Mouse (Mus musculus): ENCODE results near the gene Gm44579. TPM values are rescaled to one million over a fixed set of nuclear protein-coding genes. Genes with fewer than 3 reads are reported as not detected.

The Gm44579 gene
- polyA plus RNA-seq (2014; fragmentation: Nextera tagmentation; extraction: Ambion mirVana): not detected in 2 replicates

GRCm38 (mm10) chr15:98220877-98221276 lies at the start of gene Gm44579, which contains the start of gene Olfr287:
Gene Gm44579, minus strand, starts transcription at chr15:98220977.
Gene Olfr287, minus strand, starts transcription at chr15:98221056.
- no peak within 1 kb of the TSS for H3K27ac ChIP-seq (ENCODE audit: low read depth, low read length)
- no peak within 1 kb of the TSS for H3K4me3 ChIP-seq (ENCODE audit: low read depth, low read length)
- H3K9me3 ChIP-seq (ENCODE audit: control insufficient read depth, low read length): no peaks in the 10 kb centered on the region
- no peaks in the 10 kb centered on the region for H3K36me3 ChIP-seq (ENCODE audit: control insufficient read depth, insufficient read depth, low read length)
- WGBS: 61% methylated on average over 4 of the region's 4 CpGs
- ATAC-seq (replicated peaks; ENCODE audit: low FRiP score): no peak
- no peak within 1 kb of the TSS for H3K4me2 ChIP-seq
- H3K4me1 ChIP-seq (replicated peaks; ENCODE audit: control insufficient read depth, insufficient read depth, low read length): no peaks in the 10 kb centered on the region
- DNase-seq (ENCODE audit: low spot score): no peak
- H3K9ac ChIP-seq (ENCODE audit: low read depth, low read length): no peak within 1 kb of the TSS
- no peaks in the 10 kb centered on the region for H3K27me3 ChIP-seq (replicated peaks; ENCODE audit: control insufficient read depth, insufficient read depth, low read length)

GRCm38 (mm10) chr15:98257776-98258175 lies 37.0 kb upstream of the Gm44579 start:
- no peak overlapping the region for H3K4me3 ChIP-seq (ENCODE audit: low read depth, low read length)
- no peaks in the 10 kb centered on the region for H3K27me3 ChIP-seq (replicated peaks; ENCODE audit: control insufficient read depth, insufficient read depth, low read length)
- H3K9me3 ChIP-seq (ENCODE audit: control insufficient read depth, low read length): no peaks in the 10 kb centered on the region
- H3K27ac ChIP-seq (ENCODE audit: low read depth, low read length): no peak overlapping the region
- DNase-seq (ENCODE audit: low spot score): no peak
- no peaks in the 10 kb centered on the region for H3K4me1 ChIP-seq (replicated peaks; ENCODE audit: control insufficient read depth, insufficient read depth, low read length)
- 73% methylated on average over 7 of the region's 7 CpGs for WGBS
- no peak overlapping the region for H3K9ac ChIP-seq (ENCODE audit: low read depth, low read length)
- no peaks in the 10 kb centered on the region for H3K36me3 ChIP-seq (ENCODE audit: control insufficient read depth, insufficient read depth, low read length)
- no peak overlapping the region for H3K4me2 ChIP-seq
- ATAC-seq (replicated peaks; ENCODE audit: low FRiP score): no peak

- 87% methylated on average over 8 of the region's 8 CpGs for WGBS
- Histone ChIP-seq H3K4me3 (ENCODE audit: low read depth, low read length) (no peak within 1 kb of the TSS), H3K36me3 (ENCODE audit: control insufficient read depth, insufficient read depth, low read length) (no peaks in the 10 kb centered on the region), H3K4me1 (replicated peaks; ENCODE audit: control insufficient read depth, insufficient read depth, low read length) (no peaks in the 10 kb centered on the region), H3K9me3 (ENCODE audit: control insufficient read depth, low read length) (no peaks in the 10 kb centered on the region), H3K27me3 (replicated peaks; ENCODE audit: control insufficient read depth, insufficient read depth, low read length) (no peaks in the 10 kb centered on the region), H3K4me2 (no peak within 1 kb of the TSS), H3K27ac (ENCODE audit: low read depth, low read length) (no peak within 1 kb of the TSS), H3K9ac (ENCODE audit: low read depth, low read length) (no peak within 1 kb of the TSS)
- ATAC-seq (replicated peaks; ENCODE audit: low FRiP score) (no peak), DNase-seq (ENCODE audit: low spot score) (no peak)
Measured at GRCm38 (mm10) chr15:98257193-98257592, 36.4 kb upstream of the Gm44579 start, which contains the start of gene H1fnt. Gene H1fnt, minus strand, starts transcription at chr15:98257293.

GRCm38 (mm10) chr15:98256271-98256670 lies 35.5 kb upstream of the Gm44579 start:
- Histone ChIP-seq H3K4me3 (ENCODE audit: low read depth, low read length) (no peak overlapping the region), H3K4me1 (replicated peaks; ENCODE audit: control insufficient read depth, insufficient read depth, low read length) (no peaks in the 10 kb centered on the region), H3K27me3 (replicated peaks; ENCODE audit: control insufficient read depth, insufficient read depth, low read length) (no peaks in the 10 kb centered on the region), H3K36me3 (ENCODE audit: control insufficient read depth, insufficient read depth, low read length) (no peaks in the 10 kb centered on the region), H3K4me2 (no peak overlapping the region), H3K9me3 (ENCODE audit: control insufficient read depth, low read length) (no peaks in the 10 kb centered on the region), H3K27ac (ENCODE audit: low read depth, low read length) (no peak overlapping the region), H3K9ac (ENCODE audit: low read depth, low read length) (no peak overlapping the region)
- 90% methylated on average over 13 of the region's 13 CpGs for WGBS
- ATAC-seq (replicated peaks; ENCODE audit: low FRiP score) (no peak), DNase-seq (ENCODE audit: low spot score) (no peak)

GRCm38 (mm10) chr15:98235442-98235841 lies 14.7 kb upstream of the Gm44579 start:
- Histone ChIP-seq H3K27me3 (replicated peaks; ENCODE audit: control insufficient read depth, insufficient read depth, low read length) (no peaks in the 10 kb centered on the region), H3K4me1 (replicated peaks; ENCODE audit: control insufficient read depth, insufficient read depth, low read length) (no peaks in the 10 kb centered on the region), H3K4me2 (no peak overlapping the region), H3K4me3 (ENCODE audit: low read depth, low read length) (no peak overlapping the region), H3K36me3 (ENCODE audit: control insufficient read depth, insufficient read depth, low read length) (no peaks in the 10 kb centered on the region), H3K27ac (ENCODE audit: low read depth, low read length) (no peak overlapping the region), H3K9ac (ENCODE audit: low read depth, low read length) (no peak overlapping the region), H3K9me3 (ENCODE audit: control insufficient read depth, low read length) (no peaks in the 10 kb centered on the region)
- ATAC-seq (replicated peaks; ENCODE audit: low FRiP score): no peak
- no peak for DNase-seq (ENCODE audit: low spot score)
- 77% methylated on average over 4 of the region's 4 CpGs for WGBS

GRCm38 (mm10) chr15:98234350-98234749 lies 13.6 kb upstream of the Gm44579 start, which contains the start of gene Olfr286:
Gene Olfr286, minus strand, starts transcription at chr15:98234450.
- Histone ChIP-seq H3K27me3 (replicated peaks; ENCODE audit: control insufficient read depth, insufficient read depth, low read length) (no peaks in the 10 kb centered on the region), H3K27ac (ENCODE audit: low read depth, low read length) (no peak within 1 kb of the TSS), H3K4me2 (no peak within 1 kb of the TSS), H3K4me3 (ENCODE audit: low read depth, low read length) (no peak within 1 kb of the TSS), H3K4me1 (replicated peaks; ENCODE audit: control insufficient read depth, insufficient read depth, low read length) (no peaks in the 10 kb centered on the region), H3K9me3 (ENCODE audit: control insufficient read depth, low read length) (no peaks in the 10 kb centered on the region), H3K9ac (ENCODE audit: low read depth, low read length) (no peak within 1 kb of the TSS), H3K36me3 (ENCODE audit: control insufficient read depth, insufficient read depth, low read length) (no peaks in the 10 kb centered on the region)
- no peak for ATAC-seq (replicated peaks; ENCODE audit: low FRiP score)
- DNase-seq (ENCODE audit: low spot score): no peak
- WGBS: 77% methylated on average over 4 of the region's 4 CpGs

GRCm38 (mm10) chr15:98226096-98226495 lies 5.3 kb upstream of the Gm44579 start:
- no peak for ATAC-seq (replicated peaks; ENCODE audit: low FRiP score)
- no peak overlapping the region for H3K27ac ChIP-seq (ENCODE audit: low read depth, low read length)
- no peaks in the 10 kb centered on the region for H3K36me3 ChIP-seq (ENCODE audit: control insufficient read depth, insufficient read depth, low read length)
- 67% methylated on average over 7 of the region's 7 CpGs for WGBS
- H3K4me3 ChIP-seq (ENCODE audit: low read depth, low read length): no peak overlapping the region
- H3K4me1 ChIP-seq (replicated peaks; ENCODE audit: control insufficient read depth, insufficient read depth, low read length): no peaks in the 10 kb centered on the region
- H3K9ac ChIP-seq (ENCODE audit: low read depth, low read length): no peak overlapping the region
- H3K4me2 ChIP-seq: no peak overlapping the region
- H3K27me3 ChIP-seq (replicated peaks; ENCODE audit: control insufficient read depth, insufficient read depth, low read length): no peaks in the 10 kb centered on the region
- DNase-seq (ENCODE audit: low spot score): no peak
- H3K9me3 ChIP-seq (ENCODE audit: control insufficient read depth, low read length): no peaks in the 10 kb centered on the region

GRCm38 (mm10) chr15:98225610-98226009 lies 4.8 kb upstream of the Gm44579 start:
- no peak overlapping the region for H3K4me3 ChIP-seq (ENCODE audit: low read depth, low read length)
- no peaks in the 10 kb centered on the region for H3K4me1 ChIP-seq (replicated peaks; ENCODE audit: control insufficient read depth, insufficient read depth, low read length)
- no peak overlapping the region for H3K4me2 ChIP-seq
- no peaks in the 10 kb centered on the region for H3K9me3 ChIP-seq (ENCODE audit: control insufficient read depth, low read length)
- ATAC-seq (replicated peaks; ENCODE audit: low FRiP score) (no peak), DNase-seq (ENCODE audit: low spot score) (no peak)
- no peak overlapping the region for H3K27ac ChIP-seq (ENCODE audit: low read depth, low read length)
- H3K9ac ChIP-seq (ENCODE audit: low read depth, low read length): no peak overlapping the region
- 45% methylated on average over 16 of the region's 16 CpGs for WGBS
- no peaks in the 10 kb centered on the region for H3K36me3 ChIP-seq (ENCODE audit: control insufficient read depth, insufficient read depth, low read length)
- H3K27me3 ChIP-seq (replicated peaks; ENCODE audit: control insufficient read depth, insufficient read depth, low read length): no peaks in the 10 kb centered on the region

GRCm38 (mm10) chr15:98222377-98222776 lies 1.6 kb upstream of the Gm44579 start:
- ATAC-seq (replicated peaks; ENCODE audit: low FRiP score): no peak

More at GRCm38 (mm10) chr15:98222377-98222776, 1.6 kb upstream of the Gm44579 start:
- no peaks in the 10 kb centered on the region for H3K36me3 ChIP-seq (ENCODE audit: control insufficient read depth, insufficient read depth, low read length)
- H3K9me3 ChIP-seq (ENCODE audit: control insufficient read depth, low read length): no peaks in the 10 kb centered on the region
- no peak overlapping the region for H3K4me3 ChIP-seq (ENCODE audit: low read depth, low read length)
- H3K4me1 ChIP-seq (replicated peaks; ENCODE audit: control insufficient read depth, insufficient read depth, low read length): no peaks in the 10 kb centered on the region
- no peak overlapping the region for H3K9ac ChIP-seq (ENCODE audit: low read depth, low read length)
- DNase-seq (ENCODE audit: low spot score): no peak
- no peak overlapping the region for H3K27ac ChIP-seq (ENCODE audit: low read depth, low read length)
- H3K27me3 ChIP-seq (replicated peaks; ENCODE audit: control insufficient read depth, insufficient read depth, low read length): no peaks in the 10 kb centered on the region
- H3K4me2 ChIP-seq: no peak overlapping the region
